Mouse (Mus musculus) kidney, postnatal 4 days (tissue): Measurements from ENCODE around the gene Gm45062.

Experiments
- DNase-seq, 2 experiments: peaks; one replicate each; pipeline ENCODE4 v3.0.0; 2021; ENCODE audit warnings: mixed read lengths in 2 of 2

Gene Gm45062

GRCm38 (mm10) chr6:8259004-8259666, at the start of gene Gm45062, which contains the start of the genes Rpa3 and Umad1:
Gm45062 (plus strand) TSS chr6:8259450.
Rpa3 (minus strand) TSS chr6:8259173.
Umad1 (plus strand) TSS chr6:8259288.
- peak; percentile 96 to 98 for DNase-seq

- DNase-seq = peak; percentile 5 to 32
Measured at GRCm38 (mm10) chr6:8209866-8210186, 49.4 kb upstream of the Gm45062 start.

- no peak for DNase-seq
Measured at GRCm38 (mm10) chr6:8210661-8211060, 48.6 kb upstream of the Gm45062 start.

- no peak for DNase-seq
Measured at GRCm38 (mm10) chr6:8227035-8227434, 32.2 kb upstream of the Gm45062 start.

- DNase-seq = no peak
Measured at GRCm38 (mm10) chr6:8228596-8228995, 30.7 kb upstream of the Gm45062 start.

GRCm38 (mm10) chr6:8258316-8258715, 934 bp upstream of the Gm45062 start:
- no peak for DNase-seq

- no peak for DNase-seq
Measured at GRCm38 (mm10) chr6:8259667-8260044, 406 bp downstream of the Gm45062 start.

GRCm38 (mm10) chr6:8271047-8271446, 11.8 kb downstream of the Gm45062 start:
- no peak for DNase-seq

- DNase-seq = peak; percentile 73 to 75
Measured at GRCm38 (mm10) chr6:8274387-8275054, 15.3 kb downstream of the Gm45062 start.

GRCm38 (mm10) chr6:8275098-8275497, 15.8 kb downstream of the Gm45062 start:
- peak; percentile 72 to 76 for DNase-seq

GRCm38 (mm10) chr6:8276431-8276830, 17.2 kb downstream of the Gm45062 start:
- no peak for DNase-seq

- DNase-seq = peak in 1 of 2 experiments; percentile 8
Measured at GRCm38 (mm10) chr6:8278426-8279002, 19.3 kb downstream of the Gm45062 start.

- DNase-seq = no peak
Measured at GRCm38 (mm10) chr6:8283255-8283654, 24.0 kb downstream of the Gm45062 start.

- no peak for DNase-seq
Measured at GRCm38 (mm10) chr6:8285401-8285960, 26.2 kb downstream of the Gm45062 start.

- DNase-seq = no peak
Measured at GRCm38 (mm10) chr6:8286146-8286545, 26.9 kb downstream of the Gm45062 start.

- no peak for DNase-seq
Measured at GRCm38 (mm10) chr6:8288755-8289580, 29.7 kb downstream of the Gm45062 start.

- no peak for DNase-seq
Measured at GRCm38 (mm10) chr6:8294048-8294784, 35.0 kb downstream of the Gm45062 start.

GRCm38 (mm10) chr6:8299066-8299863, 40.0 kb downstream of the Gm45062 start:
- no peak for DNase-seq

GRCm38 (mm10) chr6:8307878-8308775, 48.9 kb downstream of the Gm45062 start:
- no peak for DNase-seq

GRCm38 (mm10) chr6:8312554-8312953, 53.3 kb downstream of the Gm45062 start:
- DNase-seq = no peak
